Mouse (Mus musculus): ENCODE measurements around the gene Prr29. TPM values are rescaled to one million over a fixed set of nuclear protein-coding genes. Genes with fewer than 3 reads are reported as not detected.
A peak's percentile ranks its signal among the peaks of the same experiment; 100 is the strongest.
"Not testable (repeated sequence)": the region's sequence is repeated elsewhere in the genome, so short reads cannot be mapped to it uniquely, and the experiment has no call there.

Prr29 gene
- polyA plus RNA-seq, 1 experiment from 2014 or later, result 1.00 TPM

- peaks cover 13% of the 10 kb centered on the region for H3K4me1 ChIP-seq (ENCODE audit: control insufficient read depth, insufficient read depth, low read length)
- H3K36me3 ChIP-seq (ENCODE audit: control insufficient read depth, insufficient read depth), result no peaks in the 10 kb centered on the region
- H3K27me3 ChIP-seq (ENCODE audit: control insufficient read depth, insufficient read depth, low read length), result no peaks in the 10 kb centered on the region
- H3K4me3 ChIP-seq (ENCODE audit: low read length), result peak within 1 kb of the TSS; percentile 15
- 60% methylated on average over 6 of the region's 6 CpGs for WGBS
- peak within 1 kb of the TSS; percentile 41 for H3K27ac ChIP-seq (ENCODE audit: low read length)
- H3K9ac ChIP-seq (ENCODE audit: low read length), result no peak within 1 kb of the TSS
- ATAC-seq (replicated peaks; ENCODE audit: extremely low read depth, insufficient read depth, low FRiP score), result no peak
- H3K4me2 ChIP-seq (ENCODE audit: low read depth, low read length), result peak within 1 kb of the TSS; percentile 13
- no peaks in the 10 kb centered on the region for H3K9me3 ChIP-seq (replicated peaks; ENCODE audit: control insufficient read depth, low read length)
Measured at GRCm38 (mm10) chr11:106387791-106388216, 22.5 kb downstream of the Prr29 start, which contains the start of gene Icam2. Gene Icam2, minus strand, starts transcription at chr11:106388075.

- Histone ChIP-seq H3K4me2 (ENCODE audit: low read depth, low read length) (no peak overlapping the region), H3K9me3 (replicated peaks; ENCODE audit: control insufficient read depth, low read length) (no peaks in the 10 kb centered on the region), H3K4me1 (ENCODE audit: control insufficient read depth, insufficient read depth, low read length) (peaks cover 9% of the 10 kb centered on the region), H3K36me3 (ENCODE audit: control insufficient read depth, insufficient read depth) (no peaks in the 10 kb centered on the region), H3K27me3 (ENCODE audit: control insufficient read depth, insufficient read depth, low read length) (no peaks in the 10 kb centered on the region), H3K4me3 (ENCODE audit: low read length) (no peak overlapping the region), H3K27ac (ENCODE audit: low read length) (peak overlapping the region; percentile 67), H3K9ac (ENCODE audit: low read length) (no peak overlapping the region)
- no peak for ATAC-seq (replicated peaks; ENCODE audit: extremely low read depth, insufficient read depth, low FRiP score)
- WGBS, result 23% methylated on average over 3 of the region's 3 CpGs
Measured at GRCm38 (mm10) chr11:106389611-106390010, 24.3 kb downstream of the Prr29 start.

- H3K36me3 ChIP-seq (ENCODE audit: control insufficient read depth, insufficient read depth), result no peaks in the 10 kb centered on the region
- ATAC-seq (replicated peaks; ENCODE audit: extremely low read depth, insufficient read depth, low FRiP score), result no peak
- H3K9me3 ChIP-seq (replicated peaks; ENCODE audit: control insufficient read depth, low read length), result no peaks in the 10 kb centered on the region
- 40% methylated on average over 3 of the region's 3 CpGs for whole genome bisulfite sequencing
- H3K9ac ChIP-seq (ENCODE audit: low read length), result no peak overlapping the region
- H3K27me3 ChIP-seq (ENCODE audit: control insufficient read depth, insufficient read depth, low read length), result no peaks in the 10 kb centered on the region
- H3K4me1 ChIP-seq (ENCODE audit: control insufficient read depth, insufficient read depth, low read length), result peaks cover 9% of the 10 kb centered on the region
- H3K4me3 ChIP-seq (ENCODE audit: low read length), result no peak overlapping the region
- no peak overlapping the region for H3K4me2 ChIP-seq (ENCODE audit: low read depth, low read length)
- H3K27ac ChIP-seq (ENCODE audit: low read length), result 0 out of 2 replicates have a peak overlapping the region, but pooled peaks have one; percentile 6
Measured at GRCm38 (mm10) chr11:106390757-106391156, 25.5 kb downstream of the Prr29 start.

- 31% methylated on average over 6 of the region's 6 CpGs for WGBS
- H3K27ac ChIP-seq (ENCODE audit: low read length), result no peak overlapping the region
- H3K27me3 ChIP-seq (ENCODE audit: control insufficient read depth, insufficient read depth, low read length), result no peaks in the 10 kb centered on the region
- no peaks in the 10 kb centered on the region for H3K9me3 ChIP-seq (replicated peaks; ENCODE audit: control insufficient read depth, low read length)
- H3K4me1 ChIP-seq (ENCODE audit: control insufficient read depth, insufficient read depth, low read length), result peaks cover 9% of the 10 kb centered on the region
- no peak overlapping the region for H3K4me3 ChIP-seq (ENCODE audit: low read length)
- H3K4me2 ChIP-seq (ENCODE audit: low read depth, low read length), result no peak overlapping the region
- ATAC-seq (replicated peaks; ENCODE audit: extremely low read depth, insufficient read depth, low FRiP score), result no peak
- H3K36me3 ChIP-seq (ENCODE audit: control insufficient read depth, insufficient read depth), result no peaks in the 10 kb centered on the region
- H3K9ac ChIP-seq (ENCODE audit: low read length), result no peak overlapping the region
Measured at GRCm38 (mm10) chr11:106391546-106392188, 26.4 kb downstream of the Prr29 start.

GRCm38 (mm10) chr11:106392597-106393330 lies 27.5 kb downstream of the Prr29 start:
- H3K27ac ChIP-seq (ENCODE audit: low read length), result no peak overlapping the region
- no peak overlapping the region for H3K4me3 ChIP-seq (ENCODE audit: low read length)
- no peak overlapping the region for H3K4me2 ChIP-seq (ENCODE audit: low read depth, low read length)
- no peak for ATAC-seq (replicated peaks; ENCODE audit: extremely low read depth, insufficient read depth, low FRiP score)
- WGBS, result 66% methylated on average over 7 of the region's 7 CpGs
- H3K9ac ChIP-seq (ENCODE audit: low read length), result no peak overlapping the region
- H3K4me1 ChIP-seq (ENCODE audit: control insufficient read depth, insufficient read depth, low read length), result peaks cover 9% of the 10 kb centered on the region
- no peaks in the 10 kb centered on the region for H3K9me3 ChIP-seq (replicated peaks; ENCODE audit: control insufficient read depth, low read length)
- no peaks in the 10 kb centered on the region for H3K36me3 ChIP-seq (ENCODE audit: control insufficient read depth, insufficient read depth)
- no peaks in the 10 kb centered on the region for H3K27me3 ChIP-seq (ENCODE audit: control insufficient read depth, insufficient read depth, low read length)

GRCm38 (mm10) chr11:106393331-106393616 lies 28.0 kb downstream of the Prr29 start:
- H3K9me3 ChIP-seq (replicated peaks; ENCODE audit: control insufficient read depth, low read length), result no peaks in the 10 kb centered on the region
- H3K4me3 ChIP-seq (ENCODE audit: low read length), result no peak overlapping the region
- no peak overlapping the region for H3K4me2 ChIP-seq (ENCODE audit: low read depth, low read length)
- H3K27me3 ChIP-seq (ENCODE audit: control insufficient read depth, insufficient read depth, low read length), result no peaks in the 10 kb centered on the region
- 59% methylated on average over 4 of the region's 4 CpGs for WGBS
- H3K27ac ChIP-seq (ENCODE audit: low read length), result no peak overlapping the region
- H3K36me3 ChIP-seq (ENCODE audit: control insufficient read depth, insufficient read depth), result no peaks in the 10 kb centered on the region
- no peak overlapping the region for H3K9ac ChIP-seq (ENCODE audit: low read length)
- no peak for ATAC-seq (replicated peaks; ENCODE audit: extremely low read depth, insufficient read depth, low FRiP score)
- peaks cover 9% of the 10 kb centered on the region for H3K4me1 ChIP-seq (ENCODE audit: control insufficient read depth, insufficient read depth, low read length)

- not testable (repeated sequence) for H3K36me3 ChIP-seq (ENCODE audit: control insufficient read depth, insufficient read depth); H3K4me1 ChIP-seq (ENCODE audit: control insufficient read depth, insufficient read depth, low read length); H3K9ac ChIP-seq (ENCODE audit: low read length); H3K9me3 ChIP-seq (replicated peaks; ENCODE audit: control insufficient read depth, low read length); ATAC-seq (replicated peaks; ENCODE audit: extremely low read depth, insufficient read depth, low FRiP score); H3K27me3 ChIP-seq (ENCODE audit: control insufficient read depth, insufficient read depth, low read length); H3K27ac ChIP-seq (ENCODE audit: low read length); H3K4me2 ChIP-seq (ENCODE audit: low read depth, low read length); H3K4me3 ChIP-seq (ENCODE audit: low read length)
- WGBS, result 64% methylated on average over 2 of the region's 2 CpGs
Measured at GRCm38 (mm10) chr11:106394055-106394454, 28.8 kb downstream of the Prr29 start.

GRCm38 (mm10) chr11:106397656-106398055 lies 32.4 kb downstream of the Prr29 start:
- 82% methylated on average over 3 of the region's 3 CpGs for WGBS
- no peak overlapping the region for H3K4me3 ChIP-seq (ENCODE audit: low read length)
- no peaks in the 10 kb centered on the region for H3K27me3 ChIP-seq (ENCODE audit: control insufficient read depth, insufficient read depth, low read length)
- H3K9me3 ChIP-seq (replicated peaks; ENCODE audit: control insufficient read depth, low read length), result no peaks in the 10 kb centered on the region
- no peak overlapping the region for H3K9ac ChIP-seq (ENCODE audit: low read length)
- peaks cover 9% of the 10 kb centered on the region for H3K36me3 ChIP-seq (ENCODE audit: control insufficient read depth, insufficient read depth)
- no peak for ATAC-seq (replicated peaks; ENCODE audit: extremely low read depth, insufficient read depth, low FRiP score)
- H3K27ac ChIP-seq (ENCODE audit: low read length), result no peak overlapping the region
- H3K4me2 ChIP-seq (ENCODE audit: low read depth, low read length), result no peak overlapping the region
- no peaks in the 10 kb centered on the region for H3K4me1 ChIP-seq (ENCODE audit: control insufficient read depth, insufficient read depth, low read length)

GRCm38 (mm10) chr11:106398481-106398880 lies 33.2 kb downstream of the Prr29 start:
- no peak overlapping the region for H3K4me2 ChIP-seq (ENCODE audit: low read depth, low read length)
- no peaks in the 10 kb centered on the region for H3K4me1 ChIP-seq (ENCODE audit: control insufficient read depth, insufficient read depth, low read length)
- peaks cover 17% of the 10 kb centered on the region for H3K36me3 ChIP-seq (ENCODE audit: control insufficient read depth, insufficient read depth)
- 91% methylated on average over 8 of the region's 8 CpGs for WGBS
- no peaks in the 10 kb centered on the region for H3K27me3 ChIP-seq (ENCODE audit: control insufficient read depth, insufficient read depth, low read length)
- H3K9ac ChIP-seq (ENCODE audit: low read length), result no peak overlapping the region
- H3K9me3 ChIP-seq (replicated peaks; ENCODE audit: control insufficient read depth, low read length), result no peaks in the 10 kb centered on the region
- no peak overlapping the region for H3K4me3 ChIP-seq (ENCODE audit: low read length)
- no peak overlapping the region for H3K27ac ChIP-seq (ENCODE audit: low read length)
- no peak for ATAC-seq (replicated peaks; ENCODE audit: extremely low read depth, insufficient read depth, low FRiP score)
